Mouse (Mus musculus) c-Kit-positive CD71-positive TER-119-positive erythroid progenitor cells, embryonic 14.5 days (primary cell): ENCODE results near the gene Nacc2.

Experiments used
- DNase-seq: peaks from one replicate; pipeline ENCODE4 v3.0.0-alpha.2; 2013; ENCODE audit warnings: low spot score

The Nacc2 gene

DNA sequence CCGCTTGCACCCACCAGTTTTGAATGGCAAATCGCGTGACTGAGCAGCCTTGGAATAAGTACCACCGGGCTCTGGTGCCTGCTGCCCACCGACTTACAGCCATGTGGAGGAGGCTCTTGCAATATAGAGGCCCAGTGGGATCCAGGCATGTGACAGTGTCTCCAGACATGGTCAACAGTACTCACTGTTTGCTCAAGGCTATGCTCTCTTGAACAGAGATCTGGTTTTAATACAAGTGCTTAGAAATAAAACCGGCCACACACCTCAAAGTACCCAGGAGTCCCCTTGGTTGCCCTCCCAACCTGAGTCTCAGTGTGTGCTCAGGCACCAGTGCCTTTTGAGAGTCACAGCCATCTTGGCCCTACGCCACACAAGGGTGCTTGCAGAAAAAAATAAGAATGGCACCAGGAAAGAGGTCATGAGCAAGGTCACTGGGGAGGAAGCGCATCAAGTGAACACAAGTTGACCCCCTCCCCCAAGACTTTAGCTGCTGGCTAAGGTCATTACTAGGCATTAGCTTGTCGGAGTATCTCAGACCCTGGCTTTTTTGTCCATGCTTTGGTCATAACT is at the start of gene Nacc2:
TSS of gene Nacc2 (minus strand) at position 142 of the 570 bp plus-strand sequence.
- no peak for DNase-seq

DNA sequence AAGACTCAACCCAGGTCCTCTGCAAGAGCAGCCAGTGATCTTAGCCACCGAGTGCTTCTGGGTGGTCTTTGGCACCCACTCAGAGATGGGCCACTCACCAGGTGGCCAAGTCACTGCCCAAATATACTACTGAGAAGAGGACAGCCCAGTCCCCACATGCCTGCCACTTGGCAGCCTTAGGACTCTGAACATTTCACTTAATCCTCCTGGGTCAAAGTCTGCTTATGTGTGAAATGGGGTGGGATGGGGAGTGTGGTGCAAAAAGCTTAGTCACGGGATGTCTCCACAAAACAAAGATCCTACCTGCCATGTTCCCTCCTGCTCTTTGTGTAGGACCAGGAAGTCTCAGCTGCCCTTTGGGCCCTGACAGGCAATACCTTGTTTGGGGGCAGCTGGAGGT is 49.1 kb upstream of the Nacc2 start:
- DNase-seq = no peak

GRCm38 (mm10) chr2:26170376-26170775 is 47.4 kb upstream of the Nacc2 start:
- no peak for DNase-seq

DNA sequence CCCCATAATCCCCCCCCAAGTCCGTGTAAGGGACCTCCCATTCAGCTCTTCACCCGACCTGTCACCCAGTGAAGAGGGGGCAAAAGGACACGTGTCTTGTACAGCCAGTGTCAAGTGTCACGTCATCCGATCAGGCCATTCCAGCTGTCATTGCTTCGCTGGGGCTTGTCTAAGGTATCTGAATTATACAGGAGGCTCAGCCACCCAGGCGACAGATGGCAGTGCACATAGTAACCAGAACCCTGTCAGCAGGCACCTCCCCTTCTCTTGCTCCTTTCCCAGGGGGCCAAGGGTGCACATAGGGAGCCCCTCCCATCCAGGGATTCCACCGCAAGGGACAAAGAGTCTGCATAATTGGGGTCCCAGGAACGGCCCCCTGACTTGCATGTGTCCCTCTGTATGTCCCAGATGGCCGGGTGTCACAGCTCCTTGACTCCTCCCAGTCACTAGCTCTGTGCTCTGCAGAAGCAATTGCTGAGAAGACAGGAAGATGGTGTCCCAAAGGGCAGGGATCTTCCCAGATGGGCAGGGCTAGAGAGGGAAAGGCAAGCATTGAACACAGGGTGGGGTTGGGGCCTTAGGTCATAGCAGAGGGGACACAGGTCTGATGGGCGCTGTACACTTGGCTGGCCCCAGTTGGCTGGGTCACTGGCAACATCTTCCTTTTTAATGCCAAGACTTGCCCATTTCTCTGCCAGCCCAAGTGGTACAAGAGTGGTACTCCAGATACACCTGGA is 46.0 kb upstream of the Nacc2 start:
- DNase-seq = no peak

GRCm38 (mm10) chr2:26166890-26167289 is 43.9 kb upstream of the Nacc2 start:
- no peak for DNase-seq

DNA sequence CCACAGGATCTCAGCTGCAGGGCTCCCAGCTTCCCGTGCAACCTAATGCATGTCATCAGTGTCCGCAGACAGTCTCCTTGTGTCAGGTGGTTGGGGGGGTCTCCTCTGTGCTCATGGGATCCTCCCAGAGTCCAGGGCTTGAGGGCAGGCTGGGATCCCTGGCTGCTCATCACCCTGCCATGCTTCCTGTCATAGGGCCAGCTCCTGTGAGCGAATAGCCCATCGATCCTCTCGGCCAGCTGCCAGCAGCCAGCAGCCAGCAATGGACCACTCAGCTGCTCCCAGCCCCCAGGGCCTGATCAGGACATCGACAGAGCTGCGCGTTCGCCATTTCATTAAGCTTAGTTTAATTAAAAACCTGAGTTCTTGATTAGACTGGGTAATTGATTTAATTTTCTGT is 35.0 kb upstream of the Nacc2 start:
- DNase-seq = no peak

- no peak for DNase-seq
These were observed 33.4 kb upstream of the Nacc2 start for GRCm38 (mm10) chr2:26156191-26156977.

- DNase-seq = no peak
These were observed 32.7 kb upstream of the Nacc2 start for GRCm38 (mm10) chr2:26155737-26156136.

GRCm38 (mm10) chr2:26154586-26154985 is 31.6 kb upstream of the Nacc2 start:
- DNase-seq = no peak

- peak; percentile 72 for DNase-seq
These were observed 30.9 kb upstream of the Nacc2 start for GRCm38 (mm10) chr2:26153909-26154340.

- DNase-seq = no peak
These were observed 30.3 kb upstream of the Nacc2 start for GRCm38 (mm10) chr2:26153295-26153694.

DNA sequence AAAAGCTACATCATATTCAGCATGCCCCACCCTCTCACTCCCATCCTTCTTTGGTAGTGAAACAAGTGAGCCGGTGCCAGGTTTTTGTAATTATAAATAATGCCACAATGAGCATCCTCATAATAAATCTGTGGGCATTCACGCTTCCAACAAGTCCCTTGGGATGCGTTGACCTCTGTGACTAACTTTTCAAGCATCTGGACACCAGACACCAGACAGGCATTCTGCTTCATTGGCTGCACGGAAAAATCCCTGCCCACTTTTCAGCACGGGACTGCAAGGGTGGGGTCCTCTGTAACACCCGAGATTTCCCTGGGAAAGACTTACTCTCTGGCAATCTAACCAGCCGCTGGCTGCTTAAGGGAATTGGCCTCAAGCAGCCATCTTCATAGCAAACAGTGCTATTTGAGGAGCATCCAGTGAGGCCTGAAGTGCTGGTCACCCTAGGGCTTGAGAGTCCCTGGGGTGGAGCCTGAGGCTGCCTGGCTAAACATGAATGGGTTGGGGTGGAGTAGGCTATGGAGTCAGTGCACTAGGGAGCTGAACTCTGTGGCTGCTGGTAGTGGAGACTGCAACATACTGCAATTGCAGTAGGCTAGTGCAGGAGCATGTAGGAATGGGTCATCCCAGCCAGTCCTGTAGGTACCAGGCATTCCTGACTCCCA is 24.8 kb upstream of the Nacc2 start:
- DNase-seq = no peak

GRCm38 (mm10) chr2:26146337-26147042 is 23.5 kb upstream of the Nacc2 start:
- no peak for DNase-seq

DNA sequence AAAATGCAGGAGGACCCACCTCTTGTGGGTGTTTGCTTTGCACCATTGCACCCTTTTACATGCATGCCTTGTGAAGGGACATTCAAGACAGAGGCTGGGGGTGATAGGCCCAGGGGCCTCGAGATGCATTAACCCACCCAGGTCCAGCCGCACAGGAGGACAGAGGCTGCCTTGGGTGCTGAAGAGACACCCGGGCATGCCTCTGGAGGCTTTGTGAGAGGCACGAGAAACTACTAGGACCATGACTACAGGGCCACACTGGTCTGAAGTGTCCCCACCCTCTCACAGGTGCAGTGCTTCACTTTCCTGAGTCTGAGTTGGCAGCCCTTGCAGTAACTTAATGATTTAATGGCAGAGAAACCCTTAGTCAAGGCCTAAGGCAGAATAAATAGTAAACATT is 22.1 kb upstream of the Nacc2 start:
- DNase-seq = no peak

- no peak for DNase-seq
These were observed 21.3 kb upstream of the Nacc2 start for GRCm38 (mm10) chr2:26144331-26144730.

GRCm38 (mm10) chr2:26143556-26143955 is 20.5 kb upstream of the Nacc2 start:
- DNase-seq = no peak

DNA sequence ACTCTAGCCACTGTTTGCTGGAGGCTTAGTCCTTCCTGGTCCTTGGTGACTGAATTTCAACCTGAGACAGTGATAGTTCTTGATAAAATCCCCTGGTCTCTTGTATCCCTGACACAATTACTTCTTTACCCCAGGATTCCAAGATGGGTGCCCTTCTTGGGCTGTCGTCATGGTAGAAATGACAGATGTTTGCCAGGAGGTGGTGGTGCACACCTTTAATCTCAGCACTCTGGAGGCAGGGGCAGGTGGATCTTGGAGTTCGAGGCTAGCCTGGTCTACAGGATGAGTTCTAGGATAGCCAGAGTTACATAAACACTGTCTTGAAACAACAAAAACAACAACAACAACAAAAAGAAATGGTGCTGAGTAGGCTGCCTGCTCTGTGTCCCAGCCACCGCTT is 20.0 kb upstream of the Nacc2 start:
- no peak for DNase-seq

- DNase-seq = no peak
These were observed 19.0 kb upstream of the Nacc2 start for GRCm38 (mm10) chr2:26141893-26142635.

GRCm38 (mm10) chr2:26140903-26141302 is 17.9 kb upstream of the Nacc2 start:
- DNase-seq = no peak

DNA sequence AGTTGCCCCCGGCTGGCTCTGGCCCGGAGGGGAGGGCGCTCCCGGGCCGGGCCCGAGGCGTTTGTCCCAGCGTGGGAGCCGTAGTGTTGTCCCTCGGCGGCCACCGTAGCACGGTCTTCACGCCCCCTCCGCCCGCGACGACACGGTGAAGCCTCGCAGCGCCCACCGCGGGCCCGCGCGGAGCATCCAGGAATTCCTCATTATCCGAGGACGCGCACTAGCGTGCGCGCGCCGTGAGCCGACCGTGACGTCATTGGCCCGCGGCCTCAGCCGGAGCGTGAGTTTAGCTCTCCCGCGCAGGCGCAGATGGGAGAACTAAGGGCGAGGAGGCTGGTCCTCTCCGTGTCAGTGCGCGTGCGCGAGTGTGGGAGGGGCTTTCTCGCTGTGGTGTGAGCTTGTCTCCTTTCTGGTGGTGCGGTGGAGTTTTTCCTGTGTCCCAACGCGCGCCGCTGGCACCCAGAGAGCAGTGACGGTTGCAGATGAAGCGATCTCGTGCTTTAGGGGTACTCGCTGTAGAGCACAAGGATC is 17.3 kb upstream of the Nacc2 start:
- DNase-seq = peak; percentile 100
